Mouse (Mus musculus): ENCODE results near the gene Prkra. TPM values are rescaled to one million over a fixed set of nuclear protein-coding genes. Genes with fewer than 3 reads are reported as not detected.

Prkra gene
- polyA plus RNA-seq, 1 experiment from 2014 or later = 89.4 TPM

GRCm38 (mm10) chr2:76611996-76612395 lies 35.8 kb downstream of the Prkra start:
- Histone ChIP-seq H3K27me3 (ENCODE audit: control insufficient read depth, insufficient read depth, low read length) (no peaks in the 10 kb centered on the region), H3K4me2 (replicated peaks; ENCODE audit: low read depth, low read length) (no peak overlapping the region), H3K9ac (ENCODE audit: low read depth, low read length) (no peak overlapping the region), H3K4me3 (ENCODE audit: low read length) (no peak overlapping the region), H3K27ac (ENCODE audit: low read depth, low read length) (no peak overlapping the region), H3K9me3 (ENCODE audit: control insufficient read depth, low read length) (no peaks in the 10 kb centered on the region), H3K36me3 (ENCODE audit: control insufficient read depth, insufficient read depth, low read length) (no peaks in the 10 kb centered on the region), H3K4me1 (ENCODE audit: control insufficient read depth, insufficient read depth, low read length) (no peaks in the 10 kb centered on the region)
- 76% methylated on average over 3 of the region's 3 CpGs for WGBS
- ATAC-seq (ENCODE audit: low FRiP score, low TSS enrichment) = no peak

GRCm38 (mm10) chr2:76610326-76611104 lies 37.3 kb downstream of the Prkra start:
- no peak for ATAC-seq (ENCODE audit: low FRiP score, low TSS enrichment)
- Histone ChIP-seq H3K9me3 (ENCODE audit: control insufficient read depth, low read length) (no peaks in the 10 kb centered on the region), H3K4me2 (replicated peaks; ENCODE audit: low read depth, low read length) (no peak overlapping the region), H3K27me3 (ENCODE audit: control insufficient read depth, insufficient read depth, low read length) (no peaks in the 10 kb centered on the region), H3K4me3 (ENCODE audit: low read length) (no peak overlapping the region), H3K36me3 (ENCODE audit: control insufficient read depth, insufficient read depth, low read length) (no peaks in the 10 kb centered on the region), H3K4me1 (ENCODE audit: control insufficient read depth, insufficient read depth, low read length) (no peaks in the 10 kb centered on the region), H3K27ac (ENCODE audit: low read depth, low read length) (no peak overlapping the region), H3K9ac (ENCODE audit: low read depth, low read length) (no peak overlapping the region)
- WGBS = 80% methylated on average over 10 of the region's 10 CpGs

GRCm38 (mm10) chr2:76606704-76607103 lies 41.1 kb downstream of the Prkra start:
- no peak for ATAC-seq (ENCODE audit: low FRiP score, low TSS enrichment)
- 89% methylated on average over 3 of the region's 3 CpGs for WGBS
- Histone ChIP-seq H3K9ac (ENCODE audit: low read depth, low read length) (no peak overlapping the region), H3K4me3 (ENCODE audit: low read length) (no peak overlapping the region), H3K27me3 (ENCODE audit: control insufficient read depth, insufficient read depth, low read length) (no peaks in the 10 kb centered on the region), H3K4me1 (ENCODE audit: control insufficient read depth, insufficient read depth, low read length) (no peaks in the 10 kb centered on the region), H3K9me3 (ENCODE audit: control insufficient read depth, low read length) (no peaks in the 10 kb centered on the region), H3K27ac (ENCODE audit: low read depth, low read length) (no peak overlapping the region), H3K4me2 (replicated peaks; ENCODE audit: low read depth, low read length) (no peak overlapping the region), H3K36me3 (ENCODE audit: control insufficient read depth, insufficient read depth, low read length) (no peaks in the 10 kb centered on the region)

- Histone ChIP-seq H3K4me3 (ENCODE audit: low read length) (no peak overlapping the region), H3K9ac (ENCODE audit: low read depth, low read length) (no peak overlapping the region), H3K4me2 (replicated peaks; ENCODE audit: low read depth, low read length) (no peak overlapping the region), H3K9me3 (ENCODE audit: control insufficient read depth, low read length) (no peaks in the 10 kb centered on the region), H3K36me3 (ENCODE audit: control insufficient read depth, insufficient read depth, low read length) (no peaks in the 10 kb centered on the region), H3K27me3 (ENCODE audit: control insufficient read depth, insufficient read depth, low read length) (no peaks in the 10 kb centered on the region), H3K4me1 (ENCODE audit: control insufficient read depth, insufficient read depth, low read length) (no peaks in the 10 kb centered on the region), H3K27ac (ENCODE audit: low read depth, low read length) (no peak overlapping the region)
- ATAC-seq (ENCODE audit: low FRiP score, low TSS enrichment) = no peak
- WGBS = 92% methylated on average over 1 of the region's 1 CpGs
Observed at GRCm38 (mm10) chr2:76602256-76602655, 45.6 kb downstream of the Prkra start.

GRCm38 (mm10) chr2:76599214-76599613 lies 48.6 kb downstream of the Prkra start:
- no peaks in the 10 kb centered on the region for H3K4me1 ChIP-seq (ENCODE audit: control insufficient read depth, insufficient read depth, low read length)
- H3K4me3 ChIP-seq (ENCODE audit: low read length) = no peak overlapping the region
- H3K4me2 ChIP-seq (replicated peaks; ENCODE audit: low read depth, low read length) = no peak overlapping the region
- 81% methylated on average over 5 of the region's 5 CpGs for WGBS
- no peaks in the 10 kb centered on the region for H3K27me3 ChIP-seq (ENCODE audit: control insufficient read depth, insufficient read depth, low read length)
- H3K9ac ChIP-seq (ENCODE audit: low read depth, low read length) = no peak overlapping the region
- H3K36me3 ChIP-seq (ENCODE audit: control insufficient read depth, insufficient read depth, low read length) = no peaks in the 10 kb centered on the region
- H3K27ac ChIP-seq (ENCODE audit: low read depth, low read length) = no peak overlapping the region
- no peaks in the 10 kb centered on the region for H3K9me3 ChIP-seq (ENCODE audit: control insufficient read depth, low read length)
- ATAC-seq (ENCODE audit: low FRiP score, low TSS enrichment) = no peak

GRCm38 (mm10) chr2:76597521-76597920 lies 50.3 kb downstream of the Prkra start:
- Histone ChIP-seq H3K9ac (ENCODE audit: low read depth, low read length) (no peak overlapping the region), H3K36me3 (ENCODE audit: control insufficient read depth, insufficient read depth, low read length) (no peaks in the 10 kb centered on the region; the same call in 1 of the 2 replicates), H3K4me3 (ENCODE audit: low read length) (no peak overlapping the region), H3K4me2 (replicated peaks; ENCODE audit: low read depth, low read length) (no peak overlapping the region), H3K27ac (ENCODE audit: low read depth, low read length) (no peak overlapping the region), H3K27me3 (ENCODE audit: control insufficient read depth, insufficient read depth, low read length) (no peaks in the 10 kb centered on the region), H3K4me1 (ENCODE audit: control insufficient read depth, insufficient read depth, low read length) (no peaks in the 10 kb centered on the region), H3K9me3 (ENCODE audit: control insufficient read depth, low read length) (no peaks in the 10 kb centered on the region)
- no peak for ATAC-seq (ENCODE audit: low FRiP score, low TSS enrichment)
- WGBS = 81% methylated on average over 11 of the region's 11 CpGs

GRCm38 (mm10) chr2:76592401-76592924 lies 55.4 kb downstream of the Prkra start:
- Histone ChIP-seq H3K27me3 (ENCODE audit: control insufficient read depth, insufficient read depth, low read length) (no peaks in the 10 kb centered on the region), H3K4me1 (ENCODE audit: control insufficient read depth, insufficient read depth, low read length) (no peaks in the 10 kb centered on the region), H3K9ac (ENCODE audit: low read depth, low read length) (no peak overlapping the region), H3K36me3 (ENCODE audit: control insufficient read depth, insufficient read depth, low read length) (no peaks in the 10 kb centered on the region; the same call in 1 of the 2 replicates), H3K27ac (ENCODE audit: low read depth, low read length) (no peak overlapping the region), H3K4me3 (ENCODE audit: low read length) (no peak overlapping the region), H3K4me2 (replicated peaks; ENCODE audit: low read depth, low read length) (no peak overlapping the region), H3K9me3 (ENCODE audit: control insufficient read depth, low read length) (no peaks in the 10 kb centered on the region)
- WGBS = 78% methylated on average over 3 of the region's 3 CpGs
- no peak for ATAC-seq (ENCODE audit: low FRiP score, low TSS enrichment)

- Histone ChIP-seq H3K36me3 (ENCODE audit: control insufficient read depth, insufficient read depth, low read length) (no peaks in the 10 kb centered on the region; the same call in 1 of the 2 replicates), H3K4me2 (replicated peaks; ENCODE audit: low read depth, low read length) (no peak overlapping the region), H3K9ac (ENCODE audit: low read depth, low read length) (no peak overlapping the region), H3K4me3 (ENCODE audit: low read length) (no peak overlapping the region), H3K27ac (ENCODE audit: low read depth, low read length) (no peak overlapping the region), H3K4me1 (ENCODE audit: control insufficient read depth, insufficient read depth, low read length) (no peaks in the 10 kb centered on the region), H3K27me3 (ENCODE audit: control insufficient read depth, insufficient read depth, low read length) (no peaks in the 10 kb centered on the region), H3K9me3 (ENCODE audit: control insufficient read depth, low read length) (no peaks in the 10 kb centered on the region)
- no peak for ATAC-seq (ENCODE audit: low FRiP score, low TSS enrichment)
- 87% methylated on average over 7 of the region's 7 CpGs for WGBS
Observed at GRCm38 (mm10) chr2:76590221-76590620, 57.6 kb downstream of the Prkra start.

- no peak overlapping the region for H3K27ac ChIP-seq (ENCODE audit: low read depth, low read length)
- H3K36me3 ChIP-seq (ENCODE audit: control insufficient read depth, insufficient read depth, low read length) = no peaks in the 10 kb centered on the region; the same call in 1 of the 2 replicates
- ATAC-seq (ENCODE audit: low FRiP score, low TSS enrichment) = no peak
- WGBS = 86% methylated on average over 10 of the region's 10 CpGs
- no peak overlapping the region for H3K4me2 ChIP-seq (replicated peaks; ENCODE audit: low read depth, low read length)
- H3K9ac ChIP-seq (ENCODE audit: low read depth, low read length) = no peak overlapping the region
- H3K9me3 ChIP-seq (ENCODE audit: control insufficient read depth, low read length) = no peaks in the 10 kb centered on the region
- H3K4me3 ChIP-seq (ENCODE audit: low read length) = no peak overlapping the region
- no peaks in the 10 kb centered on the region for H3K4me1 ChIP-seq (ENCODE audit: control insufficient read depth, insufficient read depth, low read length)
- no peaks in the 10 kb centered on the region for H3K27me3 ChIP-seq (ENCODE audit: control insufficient read depth, insufficient read depth, low read length)
Observed at GRCm38 (mm10) chr2:76586906-76587305, 60.9 kb downstream of the Prkra start.
